Mouse (Mus musculus): ENCODE results near the gene Speg. TPM values are rescaled to one million over a fixed set of nuclear protein-coding genes. Genes with fewer than 3 reads are reported as not detected.

The Speg gene
- polyA plus RNA-seq, 1 experiment: 5.7 TPM

DNA sequence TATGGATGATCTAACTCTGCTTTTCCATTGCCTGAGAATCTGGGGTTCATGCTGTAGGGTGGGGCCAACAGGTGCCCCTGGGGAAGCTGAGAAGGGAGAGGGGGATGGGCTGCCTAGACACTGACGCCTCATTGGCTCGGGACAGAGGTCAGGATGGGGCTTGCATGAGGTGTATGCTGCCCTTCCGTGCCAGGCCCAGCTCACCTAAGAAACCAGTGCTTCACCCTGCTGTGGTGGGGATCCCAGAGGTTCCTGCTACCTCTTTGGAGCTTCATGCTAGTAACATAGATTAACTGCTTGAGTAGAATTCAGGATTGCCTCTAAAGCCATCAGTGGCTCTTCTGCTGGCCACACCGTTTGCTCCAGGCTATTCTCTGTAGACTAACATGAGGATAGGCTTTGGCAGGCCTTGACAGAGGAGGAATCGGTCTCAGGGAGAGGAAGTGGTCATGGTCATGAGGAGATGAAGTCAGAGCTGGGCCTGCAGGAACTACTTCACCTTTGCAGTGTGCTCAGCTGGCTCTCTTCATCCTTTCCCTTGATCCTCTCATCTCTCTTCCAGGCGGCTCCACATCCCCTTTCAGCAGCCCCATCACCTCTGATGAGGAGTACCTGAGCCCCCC lies 25.5 kb downstream of the Speg start:
- Histone ChIP-seq H3K27ac (replicated peaks; ENCODE audit: low read depth, low read length) (no peak overlapping the region), H3K4me3 (ENCODE audit: insufficient read depth, low read depth, low read length) (no peak overlapping the region), H3K4me1 (ENCODE audit: control insufficient read depth, insufficient read depth, insufficient read length, low read length) (peaks cover 7% of the 10 kb centered on the region)

GRCm38 (mm10) chr1:75405547-75405946 lies 30.4 kb downstream of the Speg start:
- H3K27ac ChIP-seq (replicated peaks; ENCODE audit: low read depth, low read length): no peak overlapping the region
- no peaks in the 10 kb centered on the region for H3K4me1 ChIP-seq (ENCODE audit: control insufficient read depth, insufficient read depth, insufficient read length, low read length)
- no peak overlapping the region for H3K4me3 ChIP-seq (ENCODE audit: insufficient read depth, low read depth, low read length)

DNA sequence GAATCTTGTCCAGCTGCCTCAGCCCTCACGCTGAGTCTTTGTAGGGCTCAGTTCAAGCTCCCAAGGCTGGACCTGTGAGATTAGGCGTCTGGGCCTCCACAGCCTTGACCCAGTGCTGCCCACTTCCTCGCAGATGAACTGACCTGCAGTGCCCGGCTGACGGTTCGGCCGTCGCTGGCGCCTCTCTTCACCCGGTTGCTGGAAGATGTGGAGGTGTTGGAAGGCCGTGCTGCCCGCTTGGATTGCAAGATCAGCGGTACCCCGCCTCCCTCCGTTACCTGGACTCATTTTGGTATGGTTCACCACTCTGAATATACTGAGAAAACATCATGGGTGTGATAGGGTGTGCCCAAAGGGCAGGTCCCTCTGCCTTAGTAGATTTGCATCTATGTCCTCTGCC lies 31.1 kb downstream of the Speg start:
- Histone ChIP-seq H3K4me1 (ENCODE audit: control insufficient read depth, insufficient read depth, insufficient read length, low read length) (no peaks in the 10 kb centered on the region), H3K27ac (replicated peaks; ENCODE audit: low read depth, low read length) (no peak overlapping the region), H3K4me3 (ENCODE audit: insufficient read depth, low read depth, low read length) (no peak overlapping the region)

- Histone ChIP-seq H3K4me3 (ENCODE audit: insufficient read depth, low read depth, low read length) (no peak overlapping the region), H3K4me1 (ENCODE audit: control insufficient read depth, insufficient read depth, insufficient read length, low read length) (no peaks in the 10 kb centered on the region), H3K27ac (replicated peaks; ENCODE audit: low read depth, low read length) (no peak overlapping the region)
Measured at GRCm38 (mm10) chr1:75407056-75407455, 32.0 kb downstream of the Speg start.

DNA sequence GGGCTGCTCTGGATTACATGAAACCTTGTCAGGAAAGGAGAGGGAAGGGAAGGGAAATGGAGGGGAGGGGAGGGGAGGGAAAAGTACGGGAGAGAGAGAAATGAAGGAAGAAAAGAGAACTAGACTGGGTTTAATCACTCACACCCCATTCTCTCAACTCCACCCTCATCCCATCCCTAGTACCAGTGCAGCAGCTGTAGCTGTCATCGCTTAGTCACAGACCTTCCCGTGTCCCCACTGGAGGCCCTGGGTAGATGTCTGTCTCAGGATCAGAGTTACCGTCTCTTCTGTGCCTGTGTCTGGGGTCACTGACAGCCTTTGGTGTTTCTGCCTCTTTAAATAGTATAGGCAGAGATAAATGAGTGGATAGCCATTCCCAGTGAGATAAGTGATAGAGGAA lies 33.1 kb downstream of the Speg start:
- no peaks in the 10 kb centered on the region for H3K4me1 ChIP-seq (ENCODE audit: control insufficient read depth, insufficient read depth, insufficient read length, low read length)
- no peak overlapping the region for H3K4me3 ChIP-seq (ENCODE audit: insufficient read depth, low read depth, low read length)
- no peak overlapping the region for H3K27ac ChIP-seq (replicated peaks; ENCODE audit: low read depth, low read length)

DNA sequence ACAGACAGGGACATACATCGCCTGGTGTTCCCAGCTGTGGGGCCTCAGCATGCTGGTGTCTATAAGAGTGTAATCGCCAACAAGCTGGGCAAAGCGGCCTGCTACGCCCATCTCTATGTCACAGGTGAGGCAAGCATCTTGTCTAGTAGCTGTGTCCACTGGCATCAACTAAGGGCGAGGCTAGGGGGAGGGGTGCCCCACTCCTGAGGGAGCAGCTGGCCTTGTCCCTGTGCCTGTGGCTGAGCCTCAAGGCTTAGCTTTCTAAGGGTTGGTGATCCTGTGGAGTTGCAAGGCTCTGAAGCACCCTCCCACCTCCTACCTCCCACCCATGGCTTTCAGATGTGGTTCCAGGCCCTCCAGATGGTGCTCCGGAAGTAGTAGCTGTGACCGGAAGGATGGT lies 34.9 kb downstream of the Speg start:
- H3K4me3 ChIP-seq (ENCODE audit: insufficient read depth, low read depth, low read length): no peak overlapping the region
- no peak overlapping the region for H3K27ac ChIP-seq (replicated peaks; ENCODE audit: low read depth, low read length)

GRCm38 (mm10) chr1:75412196-75412595 lies 37.1 kb downstream of the Speg start:
- Histone ChIP-seq H3K4me1 (ENCODE audit: control insufficient read depth, insufficient read depth, insufficient read length, low read length) (no peaks in the 10 kb centered on the region), H3K4me3 (ENCODE audit: insufficient read depth, low read depth, low read length) (no peak overlapping the region), H3K27ac (replicated peaks; ENCODE audit: low read depth, low read length) (no peak overlapping the region)

More for the DNA sequence above, 34.9 kb downstream of the Speg start:
- H3K4me1 ChIP-seq (ENCODE audit: control insufficient read depth, insufficient read depth, insufficient read length, low read length): no peaks in the 10 kb centered on the region

DNA sequence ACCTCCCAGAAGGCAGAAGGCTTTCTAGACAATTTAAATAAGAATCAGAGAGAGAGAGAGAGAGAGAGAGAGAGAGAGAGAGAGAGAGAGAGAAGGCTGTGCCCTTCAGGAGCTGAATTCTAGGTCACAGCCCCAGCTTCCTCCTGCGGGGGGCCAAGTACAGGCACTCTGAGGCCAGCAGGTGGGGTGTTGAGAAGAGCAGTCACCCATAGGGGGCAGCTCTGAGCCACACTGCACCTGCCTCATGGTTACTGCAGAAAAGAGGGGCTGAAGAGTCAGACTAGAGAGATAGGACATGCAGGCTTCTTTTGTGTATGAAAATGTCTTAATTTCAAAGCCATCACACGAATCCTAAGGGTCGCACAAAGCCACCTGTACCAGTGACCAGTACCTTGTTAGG lies 38.7 kb downstream of the Speg start:
- Histone ChIP-seq H3K4me1 (ENCODE audit: control insufficient read depth, insufficient read depth, insufficient read length, low read length) (no peaks in the 10 kb centered on the region), H3K4me3 (ENCODE audit: insufficient read depth, low read depth, low read length) (no peak overlapping the region), H3K27ac (replicated peaks; ENCODE audit: low read depth, low read length) (no peak overlapping the region)

GRCm38 (mm10) chr1:75421794-75422193 lies 46.7 kb downstream of the Speg start:
- no peaks in the 10 kb centered on the region for H3K4me1 ChIP-seq (ENCODE audit: control insufficient read depth, insufficient read depth, insufficient read length, low read length)
- no peak overlapping the region for H3K27ac ChIP-seq (replicated peaks; ENCODE audit: low read depth, low read length)
- no peak overlapping the region for H3K4me3 ChIP-seq (ENCODE audit: insufficient read depth, low read depth, low read length)

DNA sequence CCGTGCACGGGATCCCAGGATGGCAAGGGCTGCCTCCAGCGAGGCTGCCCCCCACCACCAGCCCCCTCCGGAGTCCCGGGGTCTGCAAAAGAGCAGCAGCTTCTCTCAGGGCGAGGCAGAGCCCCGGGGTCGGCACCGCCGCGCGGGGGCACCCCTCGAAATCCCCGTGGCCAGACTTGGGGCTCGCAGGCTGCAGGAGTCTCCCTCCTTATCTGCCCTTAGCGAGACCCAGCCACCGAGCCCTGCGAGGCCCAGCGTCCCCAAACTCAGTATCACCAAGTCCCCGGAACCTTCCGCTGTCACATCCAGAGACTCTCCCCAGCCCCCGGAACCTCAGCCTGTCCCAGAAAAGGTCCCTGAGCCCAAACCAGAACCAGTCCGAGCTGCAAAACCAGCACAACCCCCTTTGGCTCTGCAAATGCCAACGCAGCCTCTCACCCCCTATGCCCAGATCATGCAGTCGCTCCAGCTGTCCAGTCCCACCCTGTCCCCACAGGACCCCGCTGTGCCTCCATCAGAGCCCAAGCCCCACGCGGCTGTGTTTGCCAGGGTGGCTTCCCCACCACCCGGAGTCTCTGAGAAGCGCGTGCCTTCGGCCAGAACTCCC lies 47.2 kb downstream of the Speg start:
- Histone ChIP-seq H3K4me1 (ENCODE audit: control insufficient read depth, insufficient read depth, insufficient read length, low read length) (no peaks in the 10 kb centered on the region), H3K27ac (replicated peaks; ENCODE audit: low read depth, low read length) (no peak overlapping the region), H3K4me3 (ENCODE audit: insufficient read depth, low read depth, low read length) (peak overlapping the region; percentile 9; the same call in 1 of the 2 replicates)

GRCm38 (mm10) chr1:75422823-75423471 lies 47.9 kb downstream of the Speg start:
- Histone ChIP-seq H3K4me1 (ENCODE audit: control insufficient read depth, insufficient read depth, insufficient read length, low read length) (no peaks in the 10 kb centered on the region), H3K4me3 (ENCODE audit: insufficient read depth, low read depth, low read length) (peak overlapping the region; percentile 9; the same call in 1 of the 2 replicates), H3K27ac (replicated peaks; ENCODE audit: low read depth, low read length) (no peak overlapping the region)

GRCm38 (mm10) chr1:75423780-75424390 lies 48.8 kb downstream of the Speg start:
- Histone ChIP-seq H3K4me3 (ENCODE audit: insufficient read depth, low read depth, low read length) (no peak overlapping the region), H3K27ac (replicated peaks; ENCODE audit: low read depth, low read length) (no peak overlapping the region), H3K4me1 (ENCODE audit: control insufficient read depth, insufficient read depth, insufficient read length, low read length) (no peaks in the 10 kb centered on the region)

DNA sequence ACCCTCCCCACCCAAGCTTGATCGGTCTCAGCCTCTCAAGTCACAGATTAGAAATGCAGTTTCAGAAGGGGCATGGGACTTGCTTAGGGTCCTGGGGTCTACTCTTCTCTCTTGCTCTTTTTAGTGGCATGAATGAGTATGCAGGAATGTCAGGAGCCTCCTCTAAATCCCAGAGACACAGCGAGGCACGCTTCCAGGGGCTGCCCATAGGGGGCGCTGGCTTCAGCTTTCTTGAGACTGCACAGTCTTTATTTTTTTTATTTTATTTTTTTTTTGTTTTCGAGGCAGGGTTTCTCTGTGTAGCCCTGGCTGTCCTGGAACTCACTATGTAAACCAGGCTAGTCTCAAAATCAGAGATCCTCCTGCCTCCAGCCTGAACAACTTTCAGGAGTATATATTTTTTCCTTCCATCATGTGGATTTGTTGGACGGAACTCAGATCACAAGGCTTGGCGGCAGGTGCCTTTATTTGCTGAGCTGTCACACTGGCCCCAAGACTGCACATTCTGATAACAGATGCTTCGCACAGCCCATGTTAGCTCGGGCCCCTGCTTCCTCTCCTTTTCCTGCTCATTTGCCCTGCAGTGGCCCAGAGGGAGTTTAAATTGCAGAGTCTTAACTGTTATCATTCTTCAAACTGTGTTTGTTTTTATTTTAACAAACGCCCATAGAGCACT lies 50.8 kb downstream of the Speg start:
- no peaks in the 10 kb centered on the region for H3K4me1 ChIP-seq (ENCODE audit: control insufficient read depth, insufficient read depth, insufficient read length, low read length)
- no peak overlapping the region for H3K4me3 ChIP-seq (ENCODE audit: insufficient read depth, low read depth, low read length)
- no peak overlapping the region for H3K27ac ChIP-seq (replicated peaks; ENCODE audit: low read depth, low read length)

DNA sequence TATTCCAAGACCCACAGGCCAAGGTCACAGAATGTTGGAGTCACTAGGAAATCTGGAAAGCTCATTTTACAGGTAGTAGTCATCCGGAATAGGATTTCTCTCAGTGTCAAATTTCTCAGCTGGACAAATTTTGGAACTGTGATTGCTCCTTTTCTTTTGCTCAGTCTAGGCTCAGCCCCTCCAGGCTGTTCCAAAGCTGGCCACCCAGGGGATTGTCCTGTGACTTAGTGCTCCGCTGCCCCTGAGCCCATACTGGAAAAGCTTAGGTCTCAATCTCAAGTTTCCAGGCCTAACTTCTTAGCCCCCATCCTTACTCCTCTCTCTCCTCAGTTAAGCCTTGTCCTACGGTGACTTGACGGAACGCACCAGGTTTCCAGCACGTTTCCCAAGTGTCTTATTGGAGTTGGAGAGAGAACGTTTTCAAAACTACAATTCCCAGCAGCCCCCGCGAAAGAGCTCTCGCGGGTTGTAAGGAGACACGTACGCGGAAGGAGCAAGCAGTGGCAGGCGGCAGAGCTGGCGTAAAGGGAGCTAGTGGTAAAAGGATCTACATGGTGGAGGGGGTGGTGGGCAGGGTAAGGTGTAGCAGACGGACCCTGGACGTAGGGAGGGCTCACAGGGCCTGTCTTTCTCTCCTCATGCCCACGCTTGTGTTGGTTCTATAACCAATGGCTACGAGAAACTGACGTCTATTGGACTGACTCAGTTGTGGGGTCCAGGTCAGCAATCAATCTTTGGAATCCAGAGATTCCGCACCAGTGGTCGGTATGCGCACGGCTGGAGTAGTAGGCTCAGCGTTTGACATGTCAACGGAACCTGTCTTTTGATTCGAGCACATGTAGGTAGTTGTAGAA lies 60.6 kb downstream of the Speg start, which contains the start of gene Gmppa:
Gene Gmppa (plus strand): TSS at position 456 of the 854 bp plus-strand sequence.
- H3K27ac ChIP-seq (replicated peaks; ENCODE audit: low read depth, low read length): peak within 1 kb of the TSS; percentile 45
- H3K4me1 ChIP-seq (ENCODE audit: control insufficient read depth, insufficient read depth, insufficient read length, low read length): peaks cover 2% of the 10 kb centered on the region; the same call in 1 of the 2 replicates
- peak within 1 kb of the TSS; percentile 72 for H3K4me3 ChIP-seq (ENCODE audit: insufficient read depth, low read depth, low read length)

Measured in brown adipose tissue, adult 24 weeks (tissue).